Mouse (Mus musculus): Measurements from ENCODE around the gene Olfr248.
"Not testable (repeated sequence)": the region's sequence is repeated elsewhere in the genome, so short reads cannot be mapped to it uniquely, and the experiment has no call there.

Gene Olfr248

GRCm38 (mm10) chr1:174390746-174391145, at the start of gene Olfr248:
TSS of gene Olfr248 (plus strand) at chr1:174391046.
- DNase-seq (ENCODE audit: low read depth, low spot score), result no peak

- DNase-seq (ENCODE audit: low read depth, low spot score), result not testable (repeated sequence)
These were observed 37.2 kb upstream of the Olfr248 start for GRCm38 (mm10) chr1:174353636-174354035.

- DNase-seq (ENCODE audit: low read depth, low spot score), result no peak
These were observed 36.2 kb upstream of the Olfr248 start for GRCm38 (mm10) chr1:174354640-174355039.

GRCm38 (mm10) chr1:174364882-174365451, 25.9 kb upstream of the Olfr248 start, which contains the start of gene Olfr417:
TSS of gene Olfr417 (plus strand) at chr1:174365122.
- DNase-seq (ENCODE audit: low read depth, low spot score), result no peak

GRCm38 (mm10) chr1:174373799-174374198, 17.0 kb upstream of the Olfr248 start:
- no peak for DNase-seq (ENCODE audit: low read depth, low spot score)

- no peak for DNase-seq (ENCODE audit: low read depth, low spot score)
These were observed 32.1 kb downstream of the Olfr248 start for GRCm38 (mm10) chr1:174422959-174423358.

GRCm38 (mm10) chr1:174423764-174424163, 32.9 kb downstream of the Olfr248 start, which contains the start of gene Olfr414:
TSS of gene Olfr414 (plus strand) at chr1:174424064.
- DNase-seq (ENCODE audit: low read depth, low spot score), result no peak

- DNase-seq (ENCODE audit: low read depth, low spot score), result no peak
These were observed 35.5 kb downstream of the Olfr248 start for GRCm38 (mm10) chr1:174426180-174426986.

GRCm38 (mm10) chr1:174427402-174427801, 36.6 kb downstream of the Olfr248 start:
- no peak for DNase-seq (ENCODE audit: low read depth, low spot score)

- DNase-seq (ENCODE audit: low read depth, low spot score), result no peak
These were observed 37.6 kb downstream of the Olfr248 start for GRCm38 (mm10) chr1:174428407-174428806.

GRCm38 (mm10) chr1:174434121-174434520, 43.3 kb downstream of the Olfr248 start:
- DNase-seq (ENCODE audit: low read depth, low spot score), result no peak
